Comparison of ENCODE assay signal across 28 mouse cellular contexts in the genomic region with DNA sequence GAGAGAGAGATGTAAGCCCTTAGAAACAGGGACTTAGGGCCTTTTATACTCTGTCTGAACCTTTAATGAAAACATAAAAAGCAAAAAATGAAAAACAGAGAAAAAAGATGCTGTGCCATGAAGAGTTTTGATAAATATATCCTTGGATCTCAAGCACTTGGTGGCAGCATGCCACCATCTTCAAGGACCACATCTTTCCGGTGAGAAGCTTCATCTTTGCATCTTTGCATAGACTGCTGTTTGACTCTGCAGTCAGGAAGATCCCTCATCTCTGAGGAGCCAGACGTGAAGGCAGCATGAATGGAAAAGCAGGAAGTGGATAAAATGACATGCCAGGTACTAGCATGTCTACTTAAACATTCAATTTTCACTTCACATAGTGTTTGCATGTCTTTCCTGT.
A peak's percentile ranks its signal among the peaks of the same experiment; 100 is the strongest.
DNase-seq lines count a peak whose midpoint lies in the region; TF ChIP-seq lines count a peak whose summit lies in the region.
"Had no signal": no experiment of that assay in that cellular context is flagged by ENCODE, and none has a peak within 500 bp of the region (broad histone marks: within the 10 kb centered on the region; RNA-seq: fewer than 3 reads in every experiment).

No protein-coding gene starts in this region.

- no peaks in the 10 kb centered on the region for H3K36me3 ChIP-seq in thymus, adult 2 months (ENCODE audit: control insufficient read depth, insufficient read depth, low read length)
- H3K36me3 ChIP-seq: embryonic facial prominence, embryonic 10.5 days; embryonic facial prominence, embryonic 13.5 days; forebrain, embryonic 10.5 days; heart, embryonic 10.5 days; heart, embryonic 13.5 days had no signal

- peaks cover 2% of the 10 kb centered on the region; the same call in 1 of the 2 replicates for H3K4me1 ChIP-seq in cerebellum, adult 2 months (ENCODE audit: control insufficient read depth, insufficient read depth, low read length)
- no peaks in the 10 kb centered on the region for H3K4me1 ChIP-seq in thymus, adult 2 months (replicated peaks; ENCODE audit: control insufficient read depth, insufficient read depth, low read length)
- H3K4me1 ChIP-seq: embryonic facial prominence, embryonic 10.5 days; embryonic facial prominence, embryonic 13.5 days; forebrain, embryonic 10.5 days; forebrain, embryonic 13.5 days; heart, embryonic 10.5 days; heart, embryonic 13.5 days had no signal

- whole genome bisulfite sequencing in cerebellum, adult 2 months, result 55% methylated on average over 2 of the region's 2 CpGs
- 79% methylated on average over 2 of the region's 2 CpGs for WGBS in thymus, adult 2 months

- no peaks in the 10 kb centered on the region for H3K27me3 ChIP-seq in cerebellum, adult 2 months (ENCODE audit: control insufficient read depth, insufficient read depth, low read length)
- no peaks in the 10 kb centered on the region for H3K27me3 ChIP-seq in thymus, adult 2 months (ENCODE audit: control insufficient read depth, insufficient read depth, low read length)
- H3K27me3 ChIP-seq: embryonic facial prominence, embryonic 13.5 days; forebrain, embryonic 13.5 days; heart, embryonic 13.5 days had no signal

- H3K27ac ChIP-seq in cerebellum, adult 2 months (ENCODE audit: insufficient read depth, low read length), result no peak overlapping the region
- no peak overlapping the region for H3K27ac ChIP-seq in thymus, adult 2 months (ENCODE audit: control insufficient read depth, insufficient read depth, low read length)
- H3K27ac ChIP-seq: embryonic facial prominence, embryonic 10.5 days; embryonic facial prominence, embryonic 13.5 days; forebrain, embryonic 10.5 days; forebrain, embryonic 13.5 days; heart, adult 2 months; heart, embryonic 10.5 days; heart, embryonic 13.5 days; hindbrain, embryonic 14.5 days; hindbrain, postnatal 0 days had no signal

- TF ChIP-seq POLR2A in cerebellum, adult 2 months (IDR thresholded peaks at IDR 0.05; ENCODE audit: borderline replicate concordance, insufficient read depth, low read length), result no peak
- TF ChIP-seq POLR2A in thymus, adult 2 months (IDR thresholded peaks at IDR 0.05; ENCODE audit: control insufficient read depth, extremely low read depth, insufficient read depth, low read length, poor library complexity), result no peak

- DNase-seq in frontal cortex, postnatal 36 days (ENCODE audit: low spot score in 2 of 2), result peak; percentile 30 to 48
- DNase-seq in frontal cortex, postnatal 10 days (ENCODE audit: low spot score in 2 of 2), result no peak
- peak; percentile 32 for DNase-seq in right cerebral cortex, adult 2 months (ENCODE audit: low spot score in 2 of 2)
- DNase-seq in right cerebral cortex, postnatal 25 days, result peak; percentile 20
- DNase-seq in cerebellum, adult 2 months, result no peak
- no peak for DNase-seq in thymus, adult 2 months
- DNase-seq in urinary bladder, adult 2 months (ENCODE audit: low spot score), result no peak
- DNase-seq: adrenal gland, adult 8-10 months; adrenal gland, postnatal 25 days; cerebellum, adult 11 months; cerebellum, adult 8-10 months; cerebellum, postnatal 10 days; cerebellum, postnatal 36 days; embryo, embryonic 11 days; forebrain, postnatal 0 days; gastrocnemius, postnatal 10 days; gastrocnemius, postnatal 36 days; heart, adult 2 months; heart, postnatal 14 days; heart, postnatal 4 days had no signal

- no peak overlapping the region for H3K4me3 ChIP-seq in cerebellum, adult 2 months (replicated peaks; ENCODE audit: insufficient read depth, low read depth, low read length)
- H3K4me3 ChIP-seq in thymus, adult 2 months (ENCODE audit: control insufficient read depth, insufficient read depth, low read length), result no peak overlapping the region
- H3K4me3 ChIP-seq: embryonic facial prominence, embryonic 10.5 days; embryonic facial prominence, embryonic 13.5 days; forebrain, embryonic 10.5 days; forebrain, embryonic 13.5 days; heart, adult 2 months; heart, embryonic 10.5 days; heart, embryonic 13.5 days had no signal

- TF ChIP-seq CTCF in cerebellum, adult 2 months (IDR thresholded peaks at IDR 0.05; ENCODE audit: borderline replicate concordance, insufficient read depth, low read depth, low read length), result no peak
- TF ChIP-seq CTCF in thymus, adult 2 months (IDR thresholded peaks at IDR 0.05; ENCODE audit: borderline replicate concordance, control insufficient read depth, extremely low read depth, insufficient read depth, low read length, poor library complexity), result no peak

Comparison
In these comparisons a context has a peak if more than half of its experiments do, and no peak if none do; other contexts are left out.
1. DNase-seq: peak in frontal cortex, postnatal 36 days (2 of 2), right cerebral cortex, adult 2 months (2 of 2) and right cerebral cortex, postnatal 25 days (single experiment); none in frontal cortex, postnatal 10 days (0 of 2), cerebellum, adult 2 months (0 of 2), thymus, adult 2 months (single experiment) and urinary bladder, adult 2 months (single experiment).